Mouse (Mus musculus) forebrain, embryonic 14.5 days (tissue): Measurements from ENCODE around the gene Pgbd5. TPM values are rescaled to one million over a fixed set of nuclear protein-coding genes. Genes with fewer than 3 reads are reported as not detected.
A peak's percentile ranks its signal among the peaks of the same experiment; 100 is the strongest.
"Not testable (repeated sequence)": the region's sequence is repeated elsewhere in the genome, so short reads cannot be mapped to it uniquely, and the experiment has no call there.

ENCODE experiments used
- ATAC-seq: fragments of 200-750 bp; cut with Nextera tagmentation; 2 replicates; pipeline ENCODE4 v1.8.0; 2017; ENCODE audit warnings: mild to moderate bottlenecking, moderate library complexity
- DNase-seq: peaks from one replicate; pipeline ENCODE4 v3.0.0-alpha.2; 2015; ENCODE audit warnings: low spot score
- H3K27ac ChIP-seq: fragments of 300-500 bp; sonication (generic); 2 replicates; pipeline ENCODE4 v1.5.1; 2014; ENCODE audit warnings: low read depth, mild to moderate bottlenecking, control low read depth, low read length, moderate library complexity
- H3K27me3 ChIP-seq: fragments of 300-500 bp; sonication (generic); replicated peaks from 2 replicates; pipeline ENCODE4 v1.6.1; 2014; ENCODE audit warnings: low read length, control low read depth, mixed read lengths; ENCODE audit not compliant: control insufficient read depth, insufficient read depth
- H3K36me3 ChIP-seq: fragments of 300-500 bp; sonication (generic); 2 replicates; pipeline ENCODE4 v1.6.1; 2014; ENCODE audit warnings: low read length, control low read depth; ENCODE audit not compliant: control insufficient read depth, insufficient read depth
- H3K4me1 ChIP-seq: fragments of 300-500 bp; sonication (generic); 2 replicates; pipeline ENCODE4 v1.6.1; 2014; ENCODE audit warnings: antibody characterized with exemption, low read length, control low read depth; ENCODE audit not compliant: control insufficient read depth, insufficient read depth
- H3K4me2 ChIP-seq: fragments of 300-500 bp; sonication (generic); 2 replicates; pipeline ENCODE4 v1.6.1; 2014; ENCODE audit warnings: mild to moderate bottlenecking, control low read depth, low read length
- H3K4me3 ChIP-seq: fragments of 300-500 bp; sonication (generic); 2 replicates; pipeline ENCODE4 v1.5.1; 2014; ENCODE audit warnings: low read depth, low read length, control low read depth
- H3K9ac ChIP-seq: fragments of 300-500 bp; sonication (generic); 2 replicates; pipeline ENCODE4 v1.6.1; 2014; ENCODE audit warnings: mild to moderate bottlenecking, low read length, control low read depth, moderate library complexity
- H3K9me3 ChIP-seq: fragments of 300-500 bp; sonication (generic); replicated peaks from 2 replicates; pipeline ENCODE4 v1.6.1; 2016; ENCODE audit warnings: low read length, control low read depth, mixed read lengths; ENCODE audit not compliant: control insufficient read depth
- WGBS: fragments of 180-500 bp; shearing (Covaris S2); extraction: QIAGEN DNeasy Blood & Tissue Kit; methylation state at CpG from one replicate; pipeline ENCODE4 v1.1.7; 2014; 5-methylcytosine and 5-hydroxymethylcytosine counted together
- polyA plus RNA-seq: library from polyadenylated mRNA; unstranded; fragments of >200 nt; fragmentation: Nextera tagmentation; extraction: Ambion mirVana; gene quantifications from 2 replicates; pipeline ENCODE4 v1.2.1, GENCODE M21; 2014

The Pgbd5 gene
- polyA plus RNA-seq, 1 experiment from 2014 or later, result 8.6 TPM

GRCm38 (mm10) chr8:124435170-124435569, 4.3 kb downstream of the Pgbd5 start:
- H3K9ac ChIP-seq, result no peak overlapping the region; the same call in 1 of the 2 replicates
- H3K36me3 ChIP-seq, result no peaks in the 10 kb centered on the region
- 0 out of 2 replicates have a peak overlapping the region, but pooled peaks have one; percentile 52 for H3K27ac ChIP-seq

GRCm38 (mm10) chr8:124434126-124434790, 5.2 kb downstream of the Pgbd5 start:
- peak overlapping the region; percentile 88 for H3K4me2 ChIP-seq

More at GRCm38 (mm10) chr8:124435170-124435569, 4.3 kb downstream of the Pgbd5 start:
- no peaks in the 10 kb centered on the region for H3K9me3 ChIP-seq
- no peak for DNase-seq
- ATAC-seq, result no peak
- WGBS, result 59% methylated on average over 4 of the region's 4 CpGs
- peaks cover 9% of the 10 kb centered on the region; the same call in 1 of the 2 replicates for H3K27me3 ChIP-seq
- peak overlapping the region; percentile 65 for H3K4me3 ChIP-seq
- peak overlapping the region; percentile 88 for H3K4me2 ChIP-seq
- H3K4me1 ChIP-seq, result peaks cover 9% of the 10 kb centered on the region

DNA sequence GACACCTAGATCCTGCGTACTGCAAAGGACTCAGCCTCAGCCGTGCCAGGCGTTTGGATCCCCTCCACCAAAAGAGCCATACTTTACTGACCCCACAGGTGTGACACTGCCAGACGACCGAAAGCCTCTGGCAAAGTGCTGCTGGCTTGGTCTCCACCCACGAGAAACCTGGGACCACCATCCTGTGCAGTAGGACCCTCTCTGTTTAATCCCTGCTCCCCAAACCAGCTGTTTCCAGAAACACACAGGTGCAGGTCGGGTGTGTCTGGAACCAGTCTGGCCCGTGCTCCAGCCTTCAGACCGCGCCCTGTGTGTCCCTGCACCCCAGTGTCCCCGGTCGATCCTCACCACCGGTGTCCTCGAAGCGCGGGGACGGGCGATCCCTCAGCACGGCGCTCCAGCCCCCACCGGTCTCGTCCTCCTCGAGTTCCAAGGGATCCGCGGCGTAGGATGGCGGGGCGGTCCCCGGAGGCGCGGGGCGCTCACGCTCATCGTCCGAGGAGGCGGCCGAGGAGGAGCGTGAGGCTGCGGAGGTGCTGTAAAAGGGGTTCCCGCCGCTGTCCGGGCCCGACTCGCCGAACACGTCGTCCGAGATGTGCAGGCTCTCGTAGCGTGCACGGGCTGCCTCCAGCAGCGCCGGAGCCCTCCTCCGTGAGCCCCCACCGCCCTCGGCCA, 5.9 kb downstream of the Pgbd5 start:
- peak overlapping the region; percentile 52; the same call in 1 of the 2 replicates for H3K27ac ChIP-seq
- ATAC-seq, result no peak; the same call in 1 of the 2 replicates
- peak overlapping the region; percentile 75 for H3K9ac ChIP-seq
- peak overlapping the region; percentile 88 for H3K4me2 ChIP-seq
- 1% methylated on average over 56 of the region's 56 CpGs for WGBS
- H3K4me1 ChIP-seq, result peaks cover 12% of the 10 kb centered on the region
- peak overlapping the region; percentile 65 for H3K4me3 ChIP-seq
- peak; percentile 17 for DNase-seq
- H3K36me3 ChIP-seq, result no peaks in the 10 kb centered on the region
- H3K9me3 ChIP-seq, result no peaks in the 10 kb centered on the region
- H3K27me3 ChIP-seq, result peaks cover 9% of the 10 kb centered on the region; the same call in 1 of the 2 replicates

More at GRCm38 (mm10) chr8:124434126-124434790, 5.2 kb downstream of the Pgbd5 start:
- H3K4me3 ChIP-seq, result peak overlapping the region; percentile 65
- under 1% methylated on average over 87 of the region's 101 CpGs for WGBS
- peak; percentile 98 for DNase-seq
- ATAC-seq, result peak; percentile 97
- peak overlapping the region; percentile 52; the same call in 1 of the 2 replicates for H3K27ac ChIP-seq
- no peaks in the 10 kb centered on the region for H3K9me3 ChIP-seq
- peaks cover 12% of the 10 kb centered on the region for H3K4me1 ChIP-seq
- peaks cover 9% of the 10 kb centered on the region; the same call in 1 of the 2 replicates for H3K27me3 ChIP-seq
- H3K36me3 ChIP-seq, result no peaks in the 10 kb centered on the region
- peak overlapping the region; percentile 75 for H3K9ac ChIP-seq

- Histone ChIP-seq H3K9me3 (no peaks in the 10 kb centered on the region), H3K27me3 (peaks cover 9% of the 10 kb centered on the region; the same call in 1 of the 2 replicates), H3K27ac (no peak overlapping the region), H3K9ac (no peak overlapping the region), H3K4me3 (no peak overlapping the region), H3K4me2 (no peak overlapping the region; the same call in 1 of the 2 replicates), H3K36me3 (no peaks in the 10 kb centered on the region), H3K4me1 (peaks cover 9% of the 10 kb centered on the region)
- DNase-seq, result no peak
- no peak for ATAC-seq
- WGBS, result 67% methylated on average over 6 of the region's 6 CpGs
These were observed 8.6 kb downstream of the Pgbd5 start for GRCm38 (mm10) chr8:124430881-124431280.

- Histone ChIP-seq H3K9ac (no peak overlapping the region), H3K27me3 (peaks cover 9% of the 10 kb centered on the region; the same call in 1 of the 2 replicates), H3K9me3 (no peaks in the 10 kb centered on the region), H3K4me2 (no peak overlapping the region), H3K27ac (no peak overlapping the region), H3K4me3 (no peak overlapping the region), H3K4me1 (peaks cover 9% of the 10 kb centered on the region), H3K36me3 (no peaks in the 10 kb centered on the region)
- no peak; the same call in 1 of the 2 replicates for ATAC-seq
- WGBS, result 46% methylated on average over 6 of the region's 6 CpGs
- DNase-seq, result peak; percentile 71
These were observed 10.0 kb downstream of the Pgbd5 start for GRCm38 (mm10) chr8:124429417-124429816.

- not testable (repeated sequence) for H3K27ac ChIP-seq, H3K9me3 ChIP-seq, DNase-seq, H3K36me3 ChIP-seq, ATAC-seq, H3K4me2 ChIP-seq, H3K27me3 ChIP-seq, H3K4me1 ChIP-seq, H3K4me3 ChIP-seq, H3K9ac ChIP-seq
- 73% methylated on average over 2 of the region's 2 CpGs for WGBS
These were observed 10.7 kb downstream of the Pgbd5 start for GRCm38 (mm10) chr8:124428721-124429120.

DNA sequence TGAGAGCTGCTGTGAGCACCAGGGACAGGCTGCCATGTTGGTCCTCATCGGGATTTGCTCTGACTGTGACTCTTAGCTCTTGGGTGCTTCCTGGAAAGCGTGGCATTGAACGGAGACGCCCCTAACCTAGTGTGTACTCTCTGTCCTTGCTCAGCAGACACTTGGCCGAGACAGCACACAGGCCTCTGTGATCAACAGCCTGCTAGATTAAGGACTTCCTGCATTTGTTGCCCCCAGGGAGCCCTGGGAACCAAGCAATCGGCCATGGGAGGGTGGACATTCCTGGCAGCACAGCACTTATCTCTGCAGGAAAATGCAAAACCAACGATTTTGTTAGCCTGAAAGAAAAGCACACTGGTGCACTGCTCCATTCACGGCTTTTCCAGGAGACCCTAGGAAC, 18.0 kb downstream of the Pgbd5 start:
- no peaks in the 10 kb centered on the region for H3K9me3 ChIP-seq
- 74% methylated on average over 8 of the region's 8 CpGs for WGBS
- ATAC-seq (no peak), DNase-seq (no peak)
- no peaks in the 10 kb centered on the region for H3K36me3 ChIP-seq
- no peak overlapping the region for H3K9ac ChIP-seq
- no peak overlapping the region for H3K27ac ChIP-seq
- no peak overlapping the region for H3K4me2 ChIP-seq
- no peaks in the 10 kb centered on the region for H3K4me1 ChIP-seq
- H3K4me3 ChIP-seq, result no peak overlapping the region
- no peaks in the 10 kb centered on the region for H3K27me3 ChIP-seq

DNA sequence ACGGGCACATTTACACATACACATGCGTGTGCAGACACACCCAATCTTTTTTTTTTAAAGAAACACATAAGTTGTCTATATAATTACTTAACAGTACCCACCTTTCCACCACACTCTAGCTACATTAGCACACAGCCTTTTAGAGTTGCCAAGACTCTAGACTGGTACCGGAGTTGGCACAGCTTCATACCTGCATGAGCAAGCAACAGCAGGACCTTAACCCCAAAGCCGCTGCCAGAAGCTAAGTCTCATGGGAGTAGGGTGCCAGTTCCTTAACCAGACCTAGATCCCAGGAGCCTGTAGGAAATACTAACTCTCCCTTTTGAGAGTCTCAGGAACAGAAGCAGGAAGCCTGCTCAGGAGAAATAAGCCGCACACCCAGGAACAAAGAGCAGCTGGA, 20.5 kb downstream of the Pgbd5 start:
- 94% methylated on average over 5 of the region's 5 CpGs for WGBS
- DNase-seq, result no peak
- H3K4me3 ChIP-seq, result no peak overlapping the region
- H3K9me3 ChIP-seq, result no peaks in the 10 kb centered on the region
- no peak overlapping the region for H3K9ac ChIP-seq
- H3K4me1 ChIP-seq, result no peaks in the 10 kb centered on the region
- H3K36me3 ChIP-seq, result no peaks in the 10 kb centered on the region
- no peak for ATAC-seq
- no peak overlapping the region for H3K27ac ChIP-seq
- H3K4me2 ChIP-seq, result no peak overlapping the region
- no peaks in the 10 kb centered on the region for H3K27me3 ChIP-seq

DNA sequence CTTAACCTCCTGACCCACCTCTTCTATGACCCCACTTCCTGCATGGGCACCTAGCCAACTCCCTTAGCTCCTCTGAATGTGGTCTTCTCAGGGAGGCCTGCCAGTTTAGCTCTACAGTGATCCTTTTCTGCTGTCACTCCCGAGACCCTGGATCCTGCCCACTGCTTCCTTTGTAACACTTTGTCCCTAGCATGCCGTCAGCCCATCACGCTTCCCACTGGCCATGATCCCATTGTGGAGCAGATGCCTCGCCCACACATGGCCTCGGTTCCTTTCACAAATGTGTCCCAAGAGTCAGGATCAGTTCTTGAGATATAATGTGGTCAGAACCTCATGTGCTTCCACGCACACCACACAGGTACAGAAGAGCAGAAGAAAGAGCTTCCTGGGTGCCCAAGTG, 21.3 kb downstream of the Pgbd5 start:
- H3K4me2 ChIP-seq, result no peak overlapping the region
- 87% methylated on average over 6 of the region's 6 CpGs for WGBS

More for the DNA sequence above, 21.3 kb downstream of the Pgbd5 start:
- Histone ChIP-seq H3K9ac (no peak overlapping the region), H3K4me1 (no peaks in the 10 kb centered on the region), H3K36me3 (no peaks in the 10 kb centered on the region), H3K9me3 (no peaks in the 10 kb centered on the region), H3K27me3 (no peaks in the 10 kb centered on the region), H3K27ac (no peak overlapping the region), H3K4me3 (no peak overlapping the region)
- DNase-seq, result no peak
- ATAC-seq, result no peak
